In the genomic region with DNA sequence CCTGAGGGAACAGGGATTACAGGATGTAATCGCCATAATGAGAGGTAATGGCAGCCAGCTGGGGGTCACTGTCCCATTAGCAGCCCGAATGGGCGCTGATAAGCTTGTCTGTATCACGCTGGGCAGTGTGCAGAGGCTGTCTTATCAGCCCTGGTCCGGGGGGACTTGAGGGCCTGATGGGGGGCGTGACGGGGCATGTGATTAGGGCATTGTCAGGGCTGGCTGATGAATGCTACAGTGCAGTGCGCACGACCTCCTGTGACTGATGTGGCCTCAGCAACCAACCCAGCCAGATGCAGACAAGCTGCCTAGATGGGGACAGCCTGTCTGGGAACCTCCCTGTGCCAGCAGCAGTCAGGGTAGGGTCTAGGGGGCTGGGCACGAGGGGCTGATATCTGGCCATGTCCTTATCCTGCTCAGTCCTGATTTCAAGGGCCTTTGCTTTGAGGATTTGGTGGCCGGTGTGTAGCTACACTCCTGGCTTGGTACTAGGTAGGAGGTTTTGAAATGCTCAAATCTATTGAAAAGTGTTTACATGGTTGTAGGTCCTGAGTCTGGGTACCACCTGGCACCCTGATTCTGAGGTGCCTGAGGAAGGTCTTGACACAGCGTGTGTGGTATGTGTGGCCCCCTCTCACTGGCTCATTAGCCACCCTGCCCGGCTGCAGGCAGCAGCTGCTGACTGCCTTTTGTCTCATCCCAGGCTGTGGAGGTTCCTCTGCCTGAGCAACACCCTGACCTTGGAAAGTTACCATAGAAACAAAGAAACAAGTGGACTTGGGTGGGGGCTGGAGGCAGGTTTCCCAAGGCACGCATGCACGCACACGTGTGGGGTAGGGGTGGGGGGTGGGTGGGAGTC, we compare ENCODE assay signal across 9 mouse cellular contexts. TPM values are rescaled to one million over a fixed set of nuclear protein-coding genes. Genes with fewer than 3 reads are reported as not detected.
DNase-seq lines count a peak whose midpoint lies in the region; ATAC-seq and TF ChIP-seq lines count a peak whose summit lies in the region.
"Had no signal": no experiment of that assay in that cellular context is flagged by ENCODE, and none has a peak within 500 bp of the region (broad histone marks: within the 10 kb centered on the region; RNA-seq: fewer than 3 reads in every experiment).

No protein-coding gene starts in this region.

- peak; percentile 36; the same call in 1 of the 2 replicates for ATAC-seq in liver, embryonic 12.5 days
- no peak for ATAC-seq in liver, postnatal 0 days
- ATAC-seq in neural tube, embryonic 15.5 days (ENCODE audit: low FRiP score), result no peak
- ATAC-seq in kidney, embryonic 15.5 days (replicated peaks; ENCODE audit: low FRiP score), result no peak; the same call in 1 of the 2 replicates
- no peak for ATAC-seq in inflammation-experienced regulatory T-cells, adult 6 months

- 31% methylated on average over 16 of the region's 16 CpGs for WGBS in liver, embryonic 12.5 days (ENCODE audit: insufficient replicate concordance)
- WGBS in liver, postnatal 0 days (ENCODE audit: insufficient replicate concordance), result 42% methylated on average over 16 of the region's 16 CpGs
- 26% methylated on average over 16 of the region's 16 CpGs for WGBS in forebrain, embryonic 10.5 days
- WGBS in limb, embryonic 10.5 days, result 45% methylated on average over 16 of the region's 16 CpGs
- WGBS in neural tube, embryonic 15.5 days, result 24% methylated on average over 16 of the region's 16 CpGs
- WGBS in kidney, embryonic 15.5 days, result 45% methylated on average over 16 of the region's 16 CpGs

- H3K27ac ChIP-seq in liver, embryonic 12.5 days, result no peak overlapping the region
- no peak overlapping the region for H3K27ac ChIP-seq in liver, postnatal 0 days (ENCODE audit: low read depth)
- peak overlapping the region; percentile 78 for H3K27ac ChIP-seq in forebrain, embryonic 10.5 days
- 0 out of 2 replicates have a peak overlapping the region, but pooled peaks have one; percentile 14 for H3K27ac ChIP-seq in limb, embryonic 10.5 days
- H3K27ac ChIP-seq in neural tube, embryonic 15.5 days (replicated peaks), result no peak overlapping the region
- H3K27ac ChIP-seq in kidney, embryonic 15.5 days, result no peak overlapping the region

- no peak overlapping the region for H3K9ac ChIP-seq in liver, embryonic 12.5 days
- H3K9ac ChIP-seq in liver, postnatal 0 days (replicated peaks), result no peak overlapping the region
- H3K9ac ChIP-seq in neural tube, embryonic 15.5 days (replicated peaks), result 0 out of 2 replicates have a peak overlapping the region, but pooled peaks have one; percentile 10
- H3K9ac ChIP-seq in kidney, embryonic 15.5 days, result no peak overlapping the region

- no peak for DNase-seq in liver, postnatal 0 days
- DNase-seq in forebrain, embryonic 10.5 days (ENCODE audit: extremely low spot score, low spot score), result no peak
- DNase-seq in limb, embryonic 10.5 days (ENCODE audit: low spot score), result no peak
- DNase-seq in cerebellum, postnatal 25 days, result no peak
- DNase-seq: right cerebral cortex, adult 18-20 months had no signal

- no peak overlapping the region for H3K4me2 ChIP-seq in liver, embryonic 12.5 days
- no peak overlapping the region for H3K4me2 ChIP-seq in liver, postnatal 0 days (ENCODE audit: low read depth, low read length)
- H3K4me2 ChIP-seq in neural tube, embryonic 15.5 days, result no peak overlapping the region
- H3K4me2 ChIP-seq in kidney, embryonic 15.5 days, result no peak overlapping the region

- TF ChIP-seq CTCF in liver, postnatal 0 days (IDR thresholded peaks at IDR 0.05; ENCODE audit: low read depth), result no peak

- H3K36me3 ChIP-seq in liver, embryonic 12.5 days, result no peaks in the 10 kb centered on the region
- no peaks in the 10 kb centered on the region for H3K36me3 ChIP-seq in liver, postnatal 0 days (replicated peaks; ENCODE audit: insufficient read depth, low read length)
- peaks cover 70% of the 10 kb centered on the region for H3K36me3 ChIP-seq in forebrain, embryonic 10.5 days (replicated peaks)
- peaks cover 58% of the 10 kb centered on the region for H3K36me3 ChIP-seq in limb, embryonic 10.5 days
- H3K36me3 ChIP-seq in neural tube, embryonic 15.5 days, result no peaks in the 10 kb centered on the region
- no peaks in the 10 kb centered on the region for H3K36me3 ChIP-seq in kidney, embryonic 15.5 days

- H3K27me3 ChIP-seq in liver, embryonic 12.5 days (replicated peaks), result no peaks in the 10 kb centered on the region; the same call in 1 of the 2 replicates
- H3K27me3 ChIP-seq in liver, postnatal 0 days (ENCODE audit: insufficient read depth, low read length), result no peaks in the 10 kb centered on the region
- H3K27me3 ChIP-seq in forebrain, embryonic 10.5 days (ENCODE audit: poor library complexity, severe bottlenecking), result peaks cover 14% of the 10 kb centered on the region
- H3K27me3 ChIP-seq in limb, embryonic 10.5 days (ENCODE audit: low read depth, poor library complexity, severe bottlenecking), result 0 out of 2 replicates have a peak, but pooled peaks cover 5% of the 10 kb centered on the region
- peaks cover 13% of the 10 kb centered on the region for H3K27me3 ChIP-seq in neural tube, embryonic 15.5 days (replicated peaks)
- H3K27me3 ChIP-seq in kidney, embryonic 15.5 days, result 0 out of 2 replicates have a peak, but pooled peaks cover 3% of the 10 kb centered on the region

- H3K4me1 ChIP-seq in liver, embryonic 12.5 days, result peaks cover 14% of the 10 kb centered on the region
- no peaks in the 10 kb centered on the region for H3K4me1 ChIP-seq in liver, postnatal 0 days (ENCODE audit: insufficient read depth)
- H3K4me1 ChIP-seq in forebrain, embryonic 10.5 days, result peaks cover 69% of the 10 kb centered on the region
- peaks cover 55% of the 10 kb centered on the region for H3K4me1 ChIP-seq in limb, embryonic 10.5 days
- peaks cover 54% of the 10 kb centered on the region for H3K4me1 ChIP-seq in neural tube, embryonic 15.5 days
- peaks cover 21% of the 10 kb centered on the region for H3K4me1 ChIP-seq in kidney, embryonic 15.5 days

- H3K4me3 ChIP-seq in liver, embryonic 12.5 days, result no peak overlapping the region
- no peak overlapping the region for H3K4me3 ChIP-seq in liver, postnatal 0 days (ENCODE audit: low read depth, low read length)
- no peak overlapping the region for H3K4me3 ChIP-seq in forebrain, embryonic 10.5 days
- no peak overlapping the region for H3K4me3 ChIP-seq in limb, embryonic 10.5 days
- no peak overlapping the region for H3K4me3 ChIP-seq in neural tube, embryonic 15.5 days (replicated peaks)
- no peak overlapping the region for H3K4me3 ChIP-seq in kidney, embryonic 15.5 days (replicated peaks)

- TF ChIP-seq EP300 in liver, postnatal 0 days (IDR thresholded peaks at IDR 0.05; ENCODE audit: low read depth), result no peak

- H3K9me3 ChIP-seq in liver, embryonic 12.5 days (replicated peaks), result no peaks in the 10 kb centered on the region
- no peaks in the 10 kb centered on the region for H3K9me3 ChIP-seq in liver, postnatal 0 days (ENCODE audit: low read length)
- H3K9me3 ChIP-seq in forebrain, embryonic 10.5 days, result no peaks in the 10 kb centered on the region
- no peaks in the 10 kb centered on the region for H3K9me3 ChIP-seq in limb, embryonic 10.5 days (replicated peaks)
- no peaks in the 10 kb centered on the region for H3K9me3 ChIP-seq in neural tube, embryonic 15.5 days (replicated peaks)
- H3K9me3 ChIP-seq in kidney, embryonic 15.5 days (replicated peaks), result no peaks in the 10 kb centered on the region

RNA-seq across cellular contexts. Expression of a gene that starts 18.2 kb away (rescaled TPM):
- 0.44 and 0.51 TPM in 2 replicates for polyA plus RNA-seq in liver, embryonic 12.5 days (2016; fragmentation: Nextera tagmentation; extraction: Ambion mirVana)
- polyA plus RNA-seq in liver, postnatal 0 days (2015; fragmentation: Nextera tagmentation; extraction: Ambion mirVana), result 0.14 and 0.17 TPM in 2 replicates
- 3.8 and 4.4 TPM in 2 replicates for polyA plus RNA-seq in forebrain, embryonic 10.5 days (2016; fragmentation: Nextera tagmentation; extraction: Ambion mirVana)
- polyA plus RNA-seq in limb, embryonic 10.5 days (2016; fragmentation: Nextera tagmentation; extraction: Ambion mirVana), result 2.8 and 3.9 TPM in 2 replicates
- polyA plus RNA-seq in neural tube, embryonic 15.5 days (2015; fragmentation: Nextera tagmentation; extraction: Ambion mirVana), result 4.0 and 4.2 TPM in 2 replicates
- polyA plus RNA-seq in kidney, embryonic 15.5 days (2015; fragmentation: Nextera tagmentation; extraction: Ambion mirVana), result 3.6 and 4.5 TPM in 2 replicates
- not detected for polyA plus RNA-seq in inflammation-experienced regulatory T-cells, adult 6 months (2017; shearing (Covaris generic))

RNA-seq across cellular contexts. Expression of a gene that starts 57.7 kb away (rescaled TPM):
- 0.46 and 0.50 TPM in 2 replicates for polyA plus RNA-seq in liver, embryonic 12.5 days (2016; fragmentation: Nextera tagmentation; extraction: Ambion mirVana)
- polyA plus RNA-seq in liver, postnatal 0 days (2015; fragmentation: Nextera tagmentation; extraction: Ambion mirVana), result 12.6 and 14.8 TPM in 2 replicates
- 1.3 and 2.0 TPM in 2 replicates for polyA plus RNA-seq in forebrain, embryonic 10.5 days (2016; fragmentation: Nextera tagmentation; extraction: Ambion mirVana)
- polyA plus RNA-seq in limb, embryonic 10.5 days (2016; fragmentation: Nextera tagmentation; extraction: Ambion mirVana), result 1.2 and 2.2 TPM in 2 replicates
- 0.84 and 3.3 TPM in 2 replicates for polyA plus RNA-seq in neural tube, embryonic 15.5 days (2015; fragmentation: Nextera tagmentation; extraction: Ambion mirVana)
- polyA plus RNA-seq in kidney, embryonic 15.5 days (2015; fragmentation: Nextera tagmentation; extraction: Ambion mirVana), result 1.9 and 3.1 TPM in 2 replicates
- polyA plus RNA-seq in inflammation-experienced regulatory T-cells, adult 6 months (2017; shearing (Covaris generic)), result not detected

Comparison
In these comparisons a context has a peak if more than half of its experiments do, and no peak if none do; other contexts are left out.
1. H3K27ac ChIP-seq: peak in forebrain, embryonic 10.5 days (single experiment) and limb, embryonic 10.5 days (single experiment); none in liver, embryonic 12.5 days (single experiment), liver, postnatal 0 days (single experiment), neural tube, embryonic 15.5 days (single experiment) and kidney, embryonic 15.5 days (single experiment).